Mouse (Mus musculus): ENCODE data around the gene Capn12. TPM values are rescaled to one million over a fixed set of nuclear protein-coding genes. Genes with fewer than 3 reads are reported as not detected.

The Capn12 gene
- polyA plus RNA-seq, 1 experiment from 2014 or later: 0.33 TPM

DNA sequence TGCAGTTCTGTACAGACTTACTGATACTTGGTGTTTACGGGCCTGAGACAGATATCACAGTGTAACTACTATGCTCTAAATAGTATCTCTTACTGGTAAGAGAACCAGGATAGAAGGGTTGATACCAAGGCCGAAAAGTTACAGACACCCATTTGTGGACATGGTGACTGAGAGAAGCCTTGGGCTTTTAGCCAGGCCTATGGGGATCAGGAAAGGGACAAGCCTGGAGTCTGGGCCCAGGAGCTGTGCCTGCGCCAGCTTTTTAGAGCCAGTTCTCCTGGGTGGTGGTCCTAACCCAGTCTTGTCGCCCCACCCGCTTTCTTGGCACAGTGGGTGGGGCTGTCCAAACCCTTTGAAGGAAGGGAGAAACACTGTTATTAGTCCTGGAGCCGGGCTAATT is 21.0 kb downstream of the Capn12 start:
- Histone ChIP-seq H3K4me1 (ENCODE audit: control insufficient read depth, insufficient read depth, low read length) (no peaks in the 10 kb centered on the region), H3K4me3 (replicated peaks; ENCODE audit: low read depth, low read length) (no peak overlapping the region), H3K27me3 (ENCODE audit: control insufficient read depth, insufficient read depth, low read length) (no peaks in the 10 kb centered on the region), H3K9me3 (ENCODE audit: control insufficient read depth, low read length) (no peaks in the 10 kb centered on the region), H3K9ac (replicated peaks; ENCODE audit: low read length) (no peak overlapping the region), H3K4me2 (ENCODE audit: low read length) (no peak overlapping the region), H3K27ac (replicated peaks; ENCODE audit: low read depth, low read length) (no peak overlapping the region), H3K36me3 (ENCODE audit: control insufficient read depth, insufficient read depth, low read length) (peaks cover 98% of the 10 kb centered on the region)
- WGBS: 92% methylated on average over 6 of the region's 6 CpGs
- DNase-seq (no peak), ATAC-seq (ENCODE audit: low FRiP score, low TSS enrichment) (no peak)

DNA sequence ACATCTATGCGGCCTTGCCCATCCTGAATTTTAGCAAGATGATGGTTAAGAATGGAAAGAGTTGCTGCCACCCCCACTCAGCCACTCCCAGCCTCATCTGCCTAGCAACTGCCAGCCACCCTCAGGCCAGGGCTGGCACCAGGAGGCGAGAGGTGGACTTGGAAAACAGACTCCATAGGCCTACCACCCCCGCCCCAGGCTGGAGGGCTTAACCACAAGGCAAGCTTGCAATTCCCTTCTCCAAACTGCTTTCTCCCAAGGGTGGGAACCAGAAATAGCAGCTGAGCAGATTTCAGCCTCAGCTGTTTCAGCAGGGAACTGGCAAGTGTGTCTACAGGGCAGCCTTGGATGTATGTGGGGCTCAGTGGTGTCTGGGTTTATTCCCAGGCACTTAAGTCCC is 21.6 kb downstream of the Capn12 start:
- no peak overlapping the region for H3K27ac ChIP-seq (replicated peaks; ENCODE audit: low read depth, low read length)
- no peaks in the 10 kb centered on the region for H3K27me3 ChIP-seq (ENCODE audit: control insufficient read depth, insufficient read depth, low read length)
- H3K4me1 ChIP-seq (ENCODE audit: control insufficient read depth, insufficient read depth, low read length): no peaks in the 10 kb centered on the region
- no peak for DNase-seq
- 94% methylated on average over 3 of the region's 3 CpGs for WGBS
- H3K9ac ChIP-seq (replicated peaks; ENCODE audit: low read length): no peak overlapping the region
- no peak for ATAC-seq (ENCODE audit: low FRiP score, low TSS enrichment)
- peaks cover 97% of the 10 kb centered on the region for H3K36me3 ChIP-seq (ENCODE audit: control insufficient read depth, insufficient read depth, low read length)
- no peak overlapping the region for H3K4me3 ChIP-seq (replicated peaks; ENCODE audit: low read depth, low read length)
- H3K4me2 ChIP-seq (ENCODE audit: low read length): no peak overlapping the region
- no peaks in the 10 kb centered on the region for H3K9me3 ChIP-seq (ENCODE audit: control insufficient read depth, low read length)

DNA sequence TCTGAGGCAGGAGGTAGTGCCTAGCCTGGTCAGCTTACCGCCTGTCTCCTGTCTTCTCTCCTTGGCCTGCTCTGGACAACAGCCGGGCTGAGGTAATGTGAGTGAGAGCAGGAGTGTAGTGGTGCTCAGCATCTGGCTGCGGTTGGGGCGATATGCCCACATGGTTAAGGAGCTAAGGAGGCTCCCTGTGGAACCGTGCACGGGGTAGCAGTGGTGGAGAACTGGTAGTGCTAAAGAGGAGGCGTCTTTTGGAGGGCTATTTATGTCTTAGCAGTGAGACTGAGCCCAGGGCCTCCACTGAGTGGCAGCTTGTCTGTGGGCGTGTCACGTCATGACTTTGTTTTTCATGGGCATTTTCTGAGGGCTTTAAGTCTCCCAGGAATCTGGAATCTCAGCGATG is 22.6 kb downstream of the Capn12 start:
- ATAC-seq (ENCODE audit: low FRiP score, low TSS enrichment) (no peak), DNase-seq (no peak)
- Histone ChIP-seq H3K27ac (replicated peaks; ENCODE audit: low read depth, low read length) (no peak overlapping the region), H3K36me3 (ENCODE audit: control insufficient read depth, insufficient read depth, low read length) (peaks cover 97% of the 10 kb centered on the region), H3K9ac (replicated peaks; ENCODE audit: low read length) (no peak overlapping the region), H3K4me3 (replicated peaks; ENCODE audit: low read depth, low read length) (no peak overlapping the region), H3K4me1 (ENCODE audit: control insufficient read depth, insufficient read depth, low read length) (no peaks in the 10 kb centered on the region), H3K27me3 (ENCODE audit: control insufficient read depth, insufficient read depth, low read length) (no peaks in the 10 kb centered on the region), H3K9me3 (ENCODE audit: control insufficient read depth, low read length) (no peaks in the 10 kb centered on the region), H3K4me2 (ENCODE audit: low read length) (no peak overlapping the region)
- 93% methylated on average over 10 of the region's 10 CpGs for WGBS

DNA sequence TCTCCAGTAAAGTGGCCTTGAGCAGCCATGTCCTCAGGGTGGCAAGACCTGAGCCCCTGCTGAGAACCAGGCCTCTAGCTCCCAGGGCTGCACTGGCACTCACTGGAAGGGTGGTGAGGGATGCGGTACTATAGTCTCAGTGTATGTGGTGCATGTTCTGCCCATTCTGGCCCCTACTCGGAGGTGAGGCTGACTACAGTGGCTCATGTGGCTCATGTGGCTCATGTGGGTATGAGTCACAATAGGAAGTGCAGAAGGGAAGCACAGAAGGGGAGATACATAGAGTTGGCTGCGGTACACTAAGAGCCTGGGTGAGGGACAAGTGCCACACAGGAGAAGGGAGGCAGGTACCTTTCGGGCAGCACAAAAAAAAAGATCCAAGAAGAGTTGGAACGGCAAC is 26.0 kb downstream of the Capn12 start:
- no peak for ATAC-seq (ENCODE audit: low FRiP score, low TSS enrichment)
- no peak for DNase-seq
- Histone ChIP-seq H3K27me3 (ENCODE audit: control insufficient read depth, insufficient read depth, low read length) (no peaks in the 10 kb centered on the region), H3K4me2 (ENCODE audit: low read length) (no peak overlapping the region), H3K4me1 (ENCODE audit: control insufficient read depth, insufficient read depth, low read length) (no peaks in the 10 kb centered on the region), H3K27ac (replicated peaks; ENCODE audit: low read depth, low read length) (no peak overlapping the region), H3K9me3 (ENCODE audit: control insufficient read depth, low read length) (no peaks in the 10 kb centered on the region), H3K36me3 (ENCODE audit: control insufficient read depth, insufficient read depth, low read length) (peaks cover 96% of the 10 kb centered on the region), H3K4me3 (replicated peaks; ENCODE audit: low read depth, low read length) (no peak overlapping the region), H3K9ac (replicated peaks; ENCODE audit: low read length) (no peak overlapping the region)
- WGBS: 95% methylated on average over 5 of the region's 5 CpGs

DNA sequence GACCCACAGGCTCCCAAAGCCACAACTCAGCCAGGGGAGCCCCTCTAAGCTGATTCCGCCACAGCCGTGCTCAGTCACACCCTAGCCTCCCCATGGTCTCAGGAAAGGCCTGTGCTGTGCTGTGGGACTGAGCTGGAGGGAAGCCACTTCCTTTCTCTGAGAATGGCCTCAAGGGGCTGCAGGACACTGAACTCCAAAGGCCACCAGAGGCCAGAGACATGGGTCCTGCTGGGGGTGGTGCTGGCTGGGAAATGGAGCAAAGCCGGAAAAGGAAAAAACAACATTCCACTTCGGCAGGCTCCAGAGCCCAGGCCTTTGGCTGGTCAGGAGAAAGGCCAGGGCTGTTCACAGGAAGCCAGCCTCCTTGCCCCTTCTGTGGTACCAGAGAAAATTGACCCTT is 30.4 kb downstream of the Capn12 start:
- no peak overlapping the region for H3K9ac ChIP-seq (replicated peaks; ENCODE audit: low read length)
- DNase-seq (no peak), ATAC-seq (ENCODE audit: low FRiP score, low TSS enrichment) (no peak)
- peaks cover 95% of the 10 kb centered on the region for H3K36me3 ChIP-seq (ENCODE audit: control insufficient read depth, insufficient read depth, low read length)
- WGBS: 87% methylated on average over 4 of the region's 4 CpGs
- no peaks in the 10 kb centered on the region for H3K9me3 ChIP-seq (ENCODE audit: control insufficient read depth, low read length)
- H3K4me3 ChIP-seq (replicated peaks; ENCODE audit: low read depth, low read length): no peak overlapping the region
- H3K27me3 ChIP-seq (ENCODE audit: control insufficient read depth, insufficient read depth, low read length): no peaks in the 10 kb centered on the region
- H3K27ac ChIP-seq (replicated peaks; ENCODE audit: low read depth, low read length): no peak overlapping the region
- no peaks in the 10 kb centered on the region for H3K4me1 ChIP-seq (ENCODE audit: control insufficient read depth, insufficient read depth, low read length)
- H3K4me2 ChIP-seq (ENCODE audit: low read length): no peak overlapping the region

DNA sequence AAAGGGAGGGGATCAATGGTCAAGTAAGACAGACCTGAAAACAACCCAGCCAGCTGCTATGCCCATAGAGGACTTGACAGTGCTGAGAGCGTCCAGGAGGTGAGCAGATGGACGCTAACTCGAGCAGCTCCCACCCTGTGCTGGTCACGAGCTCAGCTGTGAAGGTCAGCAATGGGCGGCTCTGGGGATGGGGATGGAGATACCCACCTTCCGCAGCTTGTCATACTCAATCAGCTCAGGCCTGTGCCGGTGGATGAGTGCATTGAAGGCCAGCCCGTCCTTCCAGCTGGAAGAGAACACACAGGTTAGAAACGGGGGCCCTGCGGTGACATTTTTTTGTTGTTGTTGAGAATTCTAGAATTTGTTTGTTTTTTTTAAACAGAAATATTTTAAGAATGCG is 31.9 kb downstream of the Capn12 start:
- H3K4me2 ChIP-seq (ENCODE audit: low read length): no peak overlapping the region
- no peak for ATAC-seq (ENCODE audit: low FRiP score, low TSS enrichment)
- H3K9me3 ChIP-seq (ENCODE audit: control insufficient read depth, low read length): no peaks in the 10 kb centered on the region
- H3K27me3 ChIP-seq (ENCODE audit: control insufficient read depth, insufficient read depth, low read length): no peaks in the 10 kb centered on the region
- H3K4me3 ChIP-seq (replicated peaks; ENCODE audit: low read depth, low read length): no peak overlapping the region
- H3K9ac ChIP-seq (replicated peaks; ENCODE audit: low read length): no peak overlapping the region
- no peak for DNase-seq
- H3K27ac ChIP-seq (replicated peaks; ENCODE audit: low read depth, low read length): no peak overlapping the region
- WGBS: 84% methylated on average over 11 of the region's 11 CpGs
- H3K4me1 ChIP-seq (ENCODE audit: control insufficient read depth, insufficient read depth, low read length): no peaks in the 10 kb centered on the region
- H3K36me3 ChIP-seq (ENCODE audit: control insufficient read depth, insufficient read depth, low read length): peaks cover 96% of the 10 kb centered on the region

DNA sequence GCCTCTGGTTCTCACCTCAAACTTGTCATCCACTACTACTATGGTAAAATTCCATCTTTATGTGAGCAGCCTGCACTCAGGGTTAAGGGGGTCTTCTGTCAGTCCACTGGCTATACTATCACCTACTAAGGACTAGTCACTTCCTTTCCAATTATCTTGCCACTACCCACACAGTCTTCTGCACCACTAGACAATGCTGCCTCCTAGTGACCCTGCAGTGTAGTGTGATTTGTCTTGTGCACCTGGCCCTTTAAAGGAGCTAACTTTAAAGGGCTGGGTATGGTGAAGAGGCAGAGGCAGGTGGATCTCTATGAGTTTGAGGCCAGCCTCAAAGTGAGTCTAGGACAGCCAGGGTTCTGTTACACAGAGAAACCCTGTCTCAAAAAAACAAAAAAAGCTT is 35.3 kb downstream of the Capn12 start:
- no peak for ATAC-seq (ENCODE audit: low FRiP score, low TSS enrichment)
- H3K36me3 ChIP-seq (ENCODE audit: control insufficient read depth, insufficient read depth, low read length): peaks cover 76% of the 10 kb centered on the region

DNA sequence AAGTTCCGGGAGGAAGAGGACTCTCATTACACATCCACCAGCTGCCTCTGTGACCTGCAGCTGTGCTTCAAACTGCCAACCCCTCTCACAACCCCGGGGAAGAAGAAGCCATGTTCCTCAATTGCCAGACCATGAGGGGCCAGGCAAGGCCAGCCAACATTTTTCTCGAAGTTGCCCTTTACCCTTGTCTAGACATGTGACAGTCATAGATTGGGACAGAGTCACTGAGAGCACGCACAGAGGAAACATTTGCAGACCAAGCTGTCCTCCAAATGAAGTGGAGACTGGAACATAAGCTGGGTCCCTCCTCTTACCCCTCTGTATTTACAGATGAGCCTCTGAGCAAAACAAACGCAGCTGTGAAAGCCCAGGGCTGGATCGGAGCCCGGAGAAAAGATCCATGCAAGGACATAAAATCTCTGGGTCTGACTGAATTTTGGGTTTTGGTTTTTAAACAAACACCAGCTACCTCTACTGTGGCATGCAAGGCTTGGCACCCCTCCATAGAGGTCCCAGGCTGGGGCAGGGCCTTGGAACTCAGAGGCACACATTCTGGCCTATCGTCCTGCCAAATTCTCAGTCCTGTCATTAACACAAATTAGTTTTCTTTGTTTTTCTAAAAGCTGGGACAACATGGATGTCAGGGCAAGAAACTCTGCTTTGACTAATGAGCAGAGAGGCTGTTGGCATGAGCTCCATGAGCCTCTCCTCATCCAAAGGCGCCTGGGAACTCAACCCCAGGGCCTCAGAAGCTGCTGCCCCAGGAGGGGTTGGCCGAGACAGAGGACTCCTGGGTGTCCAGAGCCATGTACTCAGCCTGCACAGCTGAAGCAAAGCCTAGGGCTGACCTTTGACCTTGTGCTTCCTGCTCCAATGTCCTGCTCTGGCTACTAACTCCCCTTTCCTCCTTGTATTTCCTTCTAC is 36.5 kb downstream of the Capn12 start:
- Histone ChIP-seq H3K9ac (replicated peaks; ENCODE audit: low read length) (no peak overlapping the region), H3K27ac (replicated peaks; ENCODE audit: low read depth, low read length) (no peak overlapping the region), H3K4me3 (replicated peaks; ENCODE audit: low read depth, low read length) (no peak overlapping the region), H3K9me3 (ENCODE audit: control insufficient read depth, low read length) (no peaks in the 10 kb centered on the region), H3K36me3 (ENCODE audit: control insufficient read depth, insufficient read depth, low read length) (peaks cover 63% of the 10 kb centered on the region), H3K4me1 (ENCODE audit: control insufficient read depth, insufficient read depth, low read length) (peaks cover 6% of the 10 kb centered on the region; the same call in 1 of the 2 replicates), H3K27me3 (ENCODE audit: control insufficient read depth, insufficient read depth, low read length) (no peaks in the 10 kb centered on the region), H3K4me2 (ENCODE audit: low read length) (no peak overlapping the region)
- WGBS: 81% methylated on average over 10 of the region's 10 CpGs
- no peak for ATAC-seq (ENCODE audit: low FRiP score, low TSS enrichment)
- peak; percentile 27 for DNase-seq

More for the DNA sequence above, 35.3 kb downstream of the Capn12 start:
- Histone ChIP-seq H3K9ac (replicated peaks; ENCODE audit: low read length) (no peak overlapping the region), H3K27me3 (ENCODE audit: control insufficient read depth, insufficient read depth, low read length) (no peaks in the 10 kb centered on the region), H3K4me3 (replicated peaks; ENCODE audit: low read depth, low read length) (no peak overlapping the region), H3K4me2 (ENCODE audit: low read length) (no peak overlapping the region), H3K27ac (replicated peaks; ENCODE audit: low read depth, low read length) (no peak overlapping the region), H3K4me1 (ENCODE audit: control insufficient read depth, insufficient read depth, low read length) (peaks cover 6% of the 10 kb centered on the region; the same call in 1 of the 2 replicates), H3K9me3 (ENCODE audit: control insufficient read depth, low read length) (no peaks in the 10 kb centered on the region)
- DNase-seq: no peak

DNA sequence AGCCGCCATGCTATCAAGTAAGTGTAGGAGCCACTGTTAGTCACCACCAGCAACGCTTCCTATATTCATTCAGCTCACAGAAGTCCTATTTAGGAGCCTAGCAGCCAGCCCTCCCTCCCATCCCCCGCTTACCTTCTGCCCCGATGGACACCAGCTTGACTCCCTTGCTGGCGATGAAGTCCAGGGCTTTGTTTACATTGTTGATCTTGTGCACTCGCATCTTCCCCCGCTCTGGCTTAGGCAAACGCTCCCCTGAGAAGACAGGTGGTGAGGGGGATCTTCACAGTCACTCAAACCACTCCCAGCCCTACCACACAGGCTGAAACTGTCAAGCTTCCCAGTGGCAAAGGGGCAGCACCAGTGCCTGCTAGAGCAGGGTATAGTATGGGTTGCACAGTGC is 37.3 kb downstream of the Capn12 start:
- DNase-seq (no peak), ATAC-seq (ENCODE audit: low FRiP score, low TSS enrichment) (no peak)
- 87% methylated on average over 8 of the region's 8 CpGs for WGBS
- Histone ChIP-seq H3K27ac (replicated peaks; ENCODE audit: low read depth, low read length) (no peak overlapping the region), H3K36me3 (ENCODE audit: control insufficient read depth, insufficient read depth, low read length) (peaks cover 56% of the 10 kb centered on the region), H3K4me2 (ENCODE audit: low read length) (no peak overlapping the region), H3K9ac (replicated peaks; ENCODE audit: low read length) (no peak overlapping the region), H3K4me3 (replicated peaks; ENCODE audit: low read depth, low read length) (no peak overlapping the region), H3K4me1 (ENCODE audit: control insufficient read depth, insufficient read depth, low read length) (peaks cover 9% of the 10 kb centered on the region), H3K27me3 (ENCODE audit: control insufficient read depth, insufficient read depth, low read length) (no peaks in the 10 kb centered on the region), H3K9me3 (ENCODE audit: control insufficient read depth, low read length) (no peaks in the 10 kb centered on the region)
